Mouse (Mus musculus) cortical plate, adult 2 months (tissue): ENCODE data around the gene Oxct1. TPM values are rescaled to one million over a fixed set of nuclear protein-coding genes. Genes with fewer than 3 reads are reported as not detected.

Experiments used
- H3K27ac ChIP-seq: fragments of 200-500 bp; 2 replicates; pipeline ENCODE4 v1.5.1; 2012; ENCODE audit warnings: low read length, control low read depth, inconsistent platforms; ENCODE audit not compliant: insufficient read depth
- H3K4me1 ChIP-seq: fragments of 200-500 bp; 2 replicates; pipeline ENCODE4 v1.6.1; 2011; ENCODE audit warnings: low read length; ENCODE audit not compliant: control insufficient read depth, insufficient read depth
- H3K4me3 ChIP-seq: fragments of 200-500 bp; 2 replicates; pipeline ENCODE4 v1.5.1; 2011; ENCODE audit warnings: mild to moderate bottlenecking, low read length, control low read depth; ENCODE audit not compliant: insufficient read depth
- CTCF ChIP-seq: fragments of 200-500 bp; IDR thresholded peaks from 2 replicates; pipeline ENCODE4 v1.5.1; 2011; ENCODE audit warnings: mild to moderate bottlenecking, control low read depth, low read length; ENCODE audit not compliant: insufficient read depth; ENCODE audit errors: extremely low read depth
- POLR2A ChIP-seq: fragments of 200-500 bp; IDR thresholded peaks from 2 replicates; pipeline ENCODE4 v1.6.1; 2011; ENCODE audit warnings: mild to moderate bottlenecking, low read length, control low read depth; ENCODE audit not compliant: insufficient read depth; ENCODE audit errors: extremely low read depth
- polyA plus RNA-seq: library from polyadenylated mRNA; depleted of rRNA; stranded (reverse); fragments of >200 nt; gene quantifications from 2 replicates; pipeline ENCODE4 v1.2.3, GENCODE M21; 2012

Oxct1 gene
- polyA plus RNA-seq, 1 experiment = 181 TPM

- peak overlapping the region; percentile 74 for H3K4me3 ChIP-seq
- peak overlapping the region; percentile 91 for H3K27ac ChIP-seq
- H3K4me1 ChIP-seq = no peaks in the 10 kb centered on the region
- TF ChIP-seq POLR2A = no peak
- TF ChIP-seq CTCF = no peak
Measured at GRCm38 (mm10) chr15:3996267-3997010, 29.7 kb upstream of the Oxct1 start.

GRCm38 (mm10) chr15:3999144-3999543 is 27.0 kb upstream of the Oxct1 start:
- Histone ChIP-seq H3K27ac (no peak overlapping the region), H3K4me1 (no peaks in the 10 kb centered on the region), H3K4me3 (no peak overlapping the region)
- no peak for TF ChIP-seq CTCF

DNA sequence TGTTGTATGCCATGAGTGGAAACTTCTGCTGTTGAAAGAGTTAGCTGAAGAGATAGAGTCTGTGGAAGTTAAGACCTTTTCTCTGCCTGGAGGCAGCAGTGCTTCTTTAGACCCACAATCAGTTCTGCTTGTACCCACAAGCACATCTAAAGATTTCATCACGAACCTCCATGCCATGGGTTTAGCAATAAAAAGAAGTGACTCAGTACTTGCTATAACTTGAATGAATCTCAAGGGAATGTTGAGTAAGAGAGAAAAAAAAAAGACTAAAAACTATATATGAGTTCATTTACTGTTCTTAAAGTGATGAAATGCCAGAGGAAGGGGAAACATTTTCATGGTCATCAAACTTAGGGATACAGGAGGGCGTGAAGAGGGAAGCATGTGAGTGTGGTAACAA is 25.6 kb upstream of the Oxct1 start:
- H3K4me1 ChIP-seq = no peaks in the 10 kb centered on the region
- TF ChIP-seq POLR2A = no peak
- TF ChIP-seq CTCF = no peak
- no peak overlapping the region for H3K4me3 ChIP-seq
- H3K27ac ChIP-seq = no peak overlapping the region

DNA sequence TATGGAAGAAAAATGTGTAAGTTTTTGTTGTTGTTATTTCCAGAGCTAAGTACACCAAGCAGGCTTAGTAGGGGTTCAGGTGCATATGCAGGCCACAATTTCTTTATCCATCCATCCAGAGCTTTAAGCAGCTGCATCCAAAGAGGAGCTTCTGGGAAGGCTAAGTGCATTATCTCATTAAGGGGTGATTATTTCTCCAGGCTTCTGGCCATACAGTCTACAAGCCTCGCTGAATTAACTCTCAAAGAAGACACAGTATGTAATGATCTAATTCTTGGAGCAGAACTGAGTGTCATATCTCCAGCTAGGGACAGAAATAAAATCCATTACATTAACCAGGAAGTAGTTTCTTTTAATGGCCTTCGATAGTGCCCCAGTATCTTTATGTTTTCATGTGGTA is 12.3 kb upstream of the Oxct1 start:
- no peak overlapping the region for H3K27ac ChIP-seq
- TF ChIP-seq POLR2A (no peak), CTCF (no peak)
- no peak overlapping the region for H3K4me3 ChIP-seq
- H3K4me1 ChIP-seq = no peaks in the 10 kb centered on the region

- H3K27ac ChIP-seq = no peak overlapping the region
- no peaks in the 10 kb centered on the region for H3K4me1 ChIP-seq
- H3K4me3 ChIP-seq = no peak overlapping the region
- no peak for TF ChIP-seq CTCF
- TF ChIP-seq POLR2A = no peak
Measured at GRCm38 (mm10) chr15:4020711-4021110, 5.5 kb upstream of the Oxct1 start.

- TF ChIP-seq POLR2A (no peak), CTCF (no peak)
- peaks cover 3% of the 10 kb centered on the region; the same call in 1 of the 2 replicates for H3K4me1 ChIP-seq
- H3K27ac ChIP-seq = no peak overlapping the region
- no peak overlapping the region for H3K4me3 ChIP-seq
Measured at GRCm38 (mm10) chr15:4023747-4024146, 2.4 kb upstream of the Oxct1 start.

GRCm38 (mm10) chr15:4024726-4025507 is 1.3 kb upstream of the Oxct1 start:
- H3K27ac ChIP-seq = 0 out of 2 replicates have a peak overlapping the region, but pooled peaks have one; percentile 12
- TF ChIP-seq POLR2A (no peak), CTCF (no peak)
- H3K4me1 ChIP-seq = peaks cover 5% of the 10 kb centered on the region; the same call in 1 of the 2 replicates
- H3K4me3 ChIP-seq = no peak overlapping the region

GRCm38 (mm10) chr15:4025508-4025904 is 677 bp upstream of the Oxct1 start:
- Histone ChIP-seq H3K4me3 (peak overlapping the region; percentile 91; the same call in 1 of the 2 replicates), H3K27ac (0 out of 2 replicates have a peak overlapping the region, but pooled peaks have one; percentile 12), H3K4me1 (peaks cover 5% of the 10 kb centered on the region; the same call in 1 of the 2 replicates)
- TF ChIP-seq CTCF = no peak
- TF ChIP-seq POLR2A = no peak

- Histone ChIP-seq H3K4me1 (peaks cover 6% of the 10 kb centered on the region; the same call in 1 of the 2 replicates), H3K4me3 (peak overlapping the region; percentile 91), H3K27ac (peak overlapping the region; percentile 98)
- TF ChIP-seq POLR2A (0 out of 2 replicates have a peak, but pooled peaks have one; percentile 34), CTCF (no peak)
Measured at GRCm38 (mm10) chr15:4026831-4027584, 825 bp downstream of the Oxct1 start.
